Mouse (Mus musculus): Measurements from ENCODE around the gene Wdr66.

GRCm38 (mm10) chr5:123310221-123310620 lies 58.3 kb downstream of the Wdr66 start:
- no peak for TF ChIP-seq CTCF (IDR thresholded peaks at IDR 0.05; ENCODE audit: low read depth)
- no peak for TF ChIP-seq EP300 (IDR thresholded peaks at IDR 0.05; ENCODE audit: low read depth)
